Mouse (Mus musculus) heart, postnatal 0 days (tissue): ENCODE data around the gene Abhd8. TPM values are rescaled to one million over a fixed set of nuclear protein-coding genes. Genes with fewer than 3 reads are reported as not detected.

ENCODE experiments used
- ATAC-seq: fragments of 200-750 bp; cut with Nextera tagmentation; 2 replicates; pipeline ENCODE4 v1.8.0; 2017; ENCODE audit warnings: low read depth, moderate number of reproducible peaks, moderate library complexity; ENCODE audit not compliant: insufficient read depth
- DNase-seq: peaks from one replicate; pipeline ENCODE4 v3.0.0-alpha.2; 2016; ENCODE audit warnings: low spot score
- H3K27ac ChIP-seq: fragments of 300-500 bp; sonication (generic); 2 replicates; pipeline ENCODE4 v1.5.1; 2014; ENCODE audit warnings: low read depth, mild to moderate bottlenecking
- H3K27me3 ChIP-seq: fragments of 300-500 bp; sonication (generic); 2 replicates; pipeline ENCODE4 v1.6.1; 2014; ENCODE audit warnings: low read length, mixed read lengths; ENCODE audit not compliant: control insufficient read depth, insufficient read depth
- H3K36me3 ChIP-seq: fragments of 300-500 bp; sonication (generic); replicated peaks from 2 replicates; pipeline ENCODE4 v1.6.1; 2014; ENCODE audit warnings: low read length, mixed read lengths; ENCODE audit not compliant: control insufficient read depth, insufficient read depth
- H3K4me1 ChIP-seq: fragments of 300-500 bp; sonication (generic); 2 replicates; pipeline ENCODE4 v1.6.1; 2014; ENCODE audit warnings: antibody characterized with exemption; ENCODE audit not compliant: control insufficient read depth, insufficient read depth
- H3K4me2 ChIP-seq: fragments of 300-500 bp; sonication (generic); 2 replicates; pipeline ENCODE4 v1.6.1; 2014; ENCODE audit warnings: low read depth, mild to moderate bottlenecking, low read length, moderate library complexity
- H3K4me3 ChIP-seq: fragments of 300-500 bp; sonication (generic); 2 replicates; pipeline ENCODE4 v1.5.1; 2014; ENCODE audit warnings: low read depth, low read length
- H3K9ac ChIP-seq: fragments of 300-500 bp; sonication (generic); replicated peaks from 2 replicates; pipeline ENCODE4 v1.6.1; 2014; ENCODE audit warnings: low read depth, low read length, mixed read lengths
- H3K9me3 ChIP-seq: fragments of 300-500 bp; sonication (generic); replicated peaks from 2 replicates; pipeline ENCODE4 v1.6.1; 2016; ENCODE audit warnings: low read length; ENCODE audit not compliant: control insufficient read depth
- CTCF ChIP-seq: IDR thresholded peaks from 2 replicates; pipeline ENCODE4 v1.5.1; 2016; ENCODE audit warnings: antibody characterized with exemption, control low read depth, low read depth
- EP300 ChIP-seq: IDR thresholded peaks from 2 replicates; pipeline ENCODE4 v1.6.1; 2016; ENCODE audit warnings: antibody characterized with exemption, low read depth
- WGBS: fragments of 180-500 bp; shearing (Covaris S2); extraction: QIAGEN DNeasy Blood & Tissue Kit; methylation state at CpG from one replicate; pipeline ENCODE4 v1.1.7; 2014; 5-methylcytosine and 5-hydroxymethylcytosine counted together
- polyA plus RNA-seq: library from polyadenylated mRNA; unstranded; fragments of >200 nt; fragmentation: Nextera tagmentation; extraction: Ambion mirVana; gene quantifications from 2 replicates; pipeline ENCODE4 v1.2.1, GENCODE M21; 2015
- total RNA-seq: library from RNA; depleted of rRNA; stranded (reverse); fragments of >200 nt; gene quantifications from 2 replicates; pipeline ENCODE4 v1.2.3, GENCODE M21; 2014; ENCODE audit warnings: low replicate concordance

The Abhd8 gene
- total and polyA plus RNA-seq, 2 experiments from 2014 or later, result 32.8 to 57.7 TPM

GRCm38 (mm10) chr8:71468916-71469315 lies 5.5 kb upstream of the Abhd8 start, which contains the start of gene Dda1:
Dda1 (plus strand) TSS chr8:71469199.
- Histone ChIP-seq H3K36me3 (peaks cover 25% of the 10 kb centered on the region), H3K4me3 (peak within 1 kb of the TSS; percentile 85), H3K27ac (peak within 1 kb of the TSS; percentile 76), H3K9ac (peak within 1 kb of the TSS; percentile 67), H3K4me2 (peak within 1 kb of the TSS; percentile 96), H3K9me3 (no peaks in the 10 kb centered on the region), H3K27me3 (no peaks in the 10 kb centered on the region), H3K4me1 (peaks cover 17% of the 10 kb centered on the region)
- ATAC-seq, result peak; percentile 82
- under 1% methylated on average over 49 of the region's 52 CpGs for WGBS
- TF ChIP-seq EP300 (no peak), CTCF (no peak)
- DNase-seq, result peak; percentile 98

GRCm38 (mm10) chr8:71468001-71468400 lies 4.5 kb upstream of the Abhd8 start:
- Histone ChIP-seq H3K9me3 (no peaks in the 10 kb centered on the region), H3K4me1 (peaks cover 20% of the 10 kb centered on the region), H3K4me3 (no peak overlapping the region), H3K9ac (no peak overlapping the region), H3K27ac (no peak overlapping the region), H3K36me3 (peaks cover 17% of the 10 kb centered on the region), H3K4me2 (no peak overlapping the region), H3K27me3 (no peaks in the 10 kb centered on the region)
- 87% methylated on average over 1 of the region's 1 CpGs for WGBS
- no peak for ATAC-seq
- DNase-seq, result no peak
- TF ChIP-seq CTCF (no peak), EP300 (no peak)

- Histone ChIP-seq H3K9me3 (no peaks in the 10 kb centered on the region), H3K4me2 (no peak overlapping the region), H3K36me3 (peaks cover 10% of the 10 kb centered on the region), H3K4me3 (no peak overlapping the region), H3K27me3 (no peaks in the 10 kb centered on the region), H3K27ac (no peak overlapping the region), H3K9ac (no peak overlapping the region), H3K4me1 (peaks cover 20% of the 10 kb centered on the region)
- DNase-seq (no peak), ATAC-seq (no peak)
- 83% methylated on average over 2 of the region's 2 CpGs for WGBS
- TF ChIP-seq EP300, result no peak
- no peak for TF ChIP-seq CTCF
These were observed 3.7 kb upstream of the Abhd8 start for GRCm38 (mm10) chr8:71467201-71467600.

GRCm38 (mm10) chr8:71466198-71466597 lies 2.7 kb upstream of the Abhd8 start:
- H3K4me2 ChIP-seq, result peak overlapping the region; percentile 59; the same call in 1 of the 2 replicates
- H3K9me3 ChIP-seq, result no peaks in the 10 kb centered on the region
- H3K27me3 ChIP-seq, result no peaks in the 10 kb centered on the region
- no peak for TF ChIP-seq CTCF
- no peak for TF ChIP-seq EP300
- peaks cover 3% of the 10 kb centered on the region; the same call in 1 of the 2 replicates for H3K36me3 ChIP-seq
- 98% methylated on average over 5 of the region's 5 CpGs for WGBS
- no peak overlapping the region for H3K9ac ChIP-seq
- peaks cover 20% of the 10 kb centered on the region for H3K4me1 ChIP-seq
- 0 out of 2 replicates have a peak overlapping the region, but pooled peaks have one; percentile 59 for H3K4me3 ChIP-seq
- DNase-seq (no peak), ATAC-seq (no peak)
- H3K27ac ChIP-seq, result no peak overlapping the region

- Histone ChIP-seq H3K36me3 (peaks cover 7% of the 10 kb centered on the region; the same call in 1 of the 2 replicates), H3K9ac (peak overlapping the region; percentile 20; the same call in 1 of the 2 replicates), H3K4me2 (peak overlapping the region; percentile 59), H3K4me3 (peak overlapping the region; percentile 59), H3K27me3 (no peaks in the 10 kb centered on the region), H3K4me1 (peaks cover 20% of the 10 kb centered on the region), H3K9me3 (no peaks in the 10 kb centered on the region), H3K27ac (no peak overlapping the region)
- 54% methylated on average over 8 of the region's 8 CpGs for WGBS
- TF ChIP-seq CTCF, result no peak
- TF ChIP-seq EP300, result no peak
- no peak for ATAC-seq
- DNase-seq, result no peak
These were observed 2.3 kb upstream of the Abhd8 start for GRCm38 (mm10) chr8:71465733-71466132.
